Comparison of ENCODE assay signal across 32 mouse cellular contexts in the genomic region with DNA sequence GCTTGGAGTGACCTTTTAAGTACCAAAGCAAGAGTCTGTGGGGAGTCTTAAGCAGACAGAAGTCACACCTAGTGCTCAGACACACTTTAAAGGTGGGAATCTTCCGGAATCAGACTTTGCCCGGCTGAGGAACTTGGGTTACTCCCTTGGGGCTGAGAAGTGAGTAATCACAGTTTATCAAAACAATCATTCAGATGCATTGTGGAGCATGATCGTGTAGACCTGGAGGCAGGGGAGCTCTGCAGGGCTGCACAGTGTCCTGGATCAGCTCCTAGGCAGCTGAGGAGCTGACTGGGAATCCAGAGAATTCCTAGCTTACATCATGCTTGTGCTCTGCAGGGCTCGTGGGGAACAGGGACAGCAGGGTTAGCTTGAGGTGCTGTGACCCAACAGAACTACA.
"Had no signal": no experiment of that assay in that cellular context is flagged by ENCODE, and none has a peak within 500 bp of the region (broad histone marks: within the 10 kb centered on the region; RNA-seq: fewer than 3 reads in every experiment).

No protein-coding gene starts in this region.

- H3K4me1 ChIP-seq: liver, embryonic 12.5 days; liver, embryonic 13.5 days; liver, embryonic 15.5 days; megakaryocyte, embryonic 14.5 days; midbrain, embryonic 10.5 days; midbrain, embryonic 12.5 days; midbrain, embryonic 15.5 days; neural tube, embryonic 12.5 days had no signal

- H3K9ac ChIP-seq: limb, embryonic 12.5 days; limb, embryonic 13.5 days; limb, embryonic 15.5 days; liver, embryonic 12.5 days; liver, embryonic 13.5 days; liver, embryonic 14.5 days; liver, embryonic 15.5 days; liver, postnatal 0 days; lung, embryonic 14.5 days; lung, embryonic 15.5 days; midbrain, embryonic 12.5 days; midbrain, embryonic 15.5 days; neural tube, embryonic 12.5 days had no signal

- ATAC-seq: liver, embryonic 12.5 days; liver, postnatal 0 days; lung, postnatal 0 days; midbrain, embryonic 15.5 days; midbrain, embryonic 16.5 days had no signal

- H3K27me3 ChIP-seq: limb, embryonic 15.5 days; liver, embryonic 12.5 days; liver, embryonic 13.5 days; liver, embryonic 15.5 days; lung, embryonic 15.5 days; megakaryocyte, embryonic 14.5 days; midbrain, embryonic 12.5 days; midbrain, embryonic 15.5 days; neural tube, embryonic 12.5 days had no signal

- DNase-seq: left cerebral cortex, postnatal 4 days; liver; liver, embryonic 13.5 days; liver, postnatal 0 days; lung, adult 18-20 months; lung, adult 2 months; lung, embryonic 14.5 days; lung, postnatal 10 days; lung, postnatal 14 days; lung, postnatal 36 days; lung, postnatal 4 days; midbrain, embryonic 14.5 days had no signal

- H3K9me3 ChIP-seq: limb, embryonic 10.5 days; limb, embryonic 13.5 days; limb, embryonic 15.5 days; liver, embryonic 12.5 days; liver, embryonic 13.5 days; liver, embryonic 15.5 days; lung, embryonic 15.5 days; midbrain, embryonic 10.5 days; midbrain, embryonic 12.5 days; midbrain, embryonic 15.5 days; neural tube, embryonic 12.5 days had no signal

- H3K36me3 ChIP-seq: limb, embryonic 10.5 days; limb, embryonic 12.5 days; limb, embryonic 15.5 days; liver, embryonic 12.5 days; liver, embryonic 13.5 days; liver, embryonic 15.5 days; lung, embryonic 15.5 days; midbrain, embryonic 10.5 days; midbrain, embryonic 12.5 days; midbrain, embryonic 15.5 days; neural tube, embryonic 12.5 days had no signal

- H3K4me2 ChIP-seq: limb, embryonic 12.5 days; limb, embryonic 13.5 days; limb, embryonic 15.5 days; liver, embryonic 11.5 days; liver, embryonic 12.5 days; liver, embryonic 13.5 days; liver, embryonic 15.5 days; lung, embryonic 14.5 days; lung, embryonic 15.5 days; midbrain, embryonic 11.5 days; midbrain, embryonic 12.5 days; midbrain, embryonic 15.5 days; neural tube, embryonic 12.5 days had no signal

- H3K27ac ChIP-seq: left cerebral cortex, adult 2 months; limb, embryonic 10.5 days; limb, embryonic 12.5 days; limb, embryonic 15.5 days; liver, embryonic 12.5 days; liver, embryonic 13.5 days; liver, embryonic 14.5 days; liver, embryonic 15.5 days; lung, embryonic 15.5 days; macrophage; midbrain, embryonic 10.5 days; midbrain, embryonic 12.5 days; midbrain, embryonic 15.5 days; neural tube, embryonic 12.5 days had no signal

- H3K4me3 ChIP-seq: left cerebral cortex, adult 2 months; limb, embryonic 10.5 days; limb, embryonic 12.5 days; limb, embryonic 13.5 days; limb, embryonic 15.5 days; liver, embryonic 12.5 days; liver, embryonic 13.5 days; liver, embryonic 15.5 days; lung, embryonic 15.5 days; midbrain, embryonic 10.5 days; midbrain, embryonic 12.5 days; midbrain, embryonic 15.5 days; myocyte; neural tube, embryonic 12.5 days had no signal
